Mouse (Mus musculus) WW6 (cell line): ENCODE data around the gene Itk.

Experiments used
- DNase-seq: peaks from one replicate; pipeline ENCODE4 v3.0.0-alpha.2; 2013; ENCODE audit warnings: low read depth, low spot score

The Itk gene

DNA sequence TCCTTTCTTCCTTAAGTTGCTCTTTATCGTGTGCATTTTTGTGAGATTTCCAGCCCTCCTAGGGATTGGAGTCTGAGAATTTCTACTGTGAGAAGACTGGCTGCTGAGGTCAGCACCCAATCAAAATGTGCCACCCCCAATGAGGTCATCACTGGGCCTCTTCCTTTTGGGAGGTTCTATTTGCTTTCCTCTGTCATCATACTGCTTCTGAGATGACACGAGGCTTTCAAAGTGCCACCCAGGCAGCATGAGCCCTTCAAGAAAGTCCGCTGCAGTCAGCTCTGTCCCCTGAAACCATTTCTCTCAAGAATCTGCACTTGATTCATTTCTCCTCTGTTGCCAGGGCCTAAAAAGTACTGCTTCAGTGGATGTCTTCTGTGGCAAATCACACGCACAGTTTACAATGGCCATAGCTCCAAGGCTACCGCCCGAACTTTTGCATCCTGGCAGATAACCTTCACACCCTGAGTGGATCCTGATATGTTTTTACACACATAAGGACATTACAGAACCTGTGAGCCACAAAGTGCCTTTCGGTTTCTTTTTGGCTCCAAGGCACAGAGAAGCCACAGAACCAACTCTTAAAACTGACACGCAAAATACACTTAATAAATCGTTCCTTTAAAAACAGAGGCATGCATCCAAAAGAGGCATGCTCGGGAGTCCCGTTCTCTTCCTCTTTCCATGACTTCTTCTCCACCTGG is 80.9 kb downstream of the Itk start:
- DNase-seq, result no peak

DNA sequence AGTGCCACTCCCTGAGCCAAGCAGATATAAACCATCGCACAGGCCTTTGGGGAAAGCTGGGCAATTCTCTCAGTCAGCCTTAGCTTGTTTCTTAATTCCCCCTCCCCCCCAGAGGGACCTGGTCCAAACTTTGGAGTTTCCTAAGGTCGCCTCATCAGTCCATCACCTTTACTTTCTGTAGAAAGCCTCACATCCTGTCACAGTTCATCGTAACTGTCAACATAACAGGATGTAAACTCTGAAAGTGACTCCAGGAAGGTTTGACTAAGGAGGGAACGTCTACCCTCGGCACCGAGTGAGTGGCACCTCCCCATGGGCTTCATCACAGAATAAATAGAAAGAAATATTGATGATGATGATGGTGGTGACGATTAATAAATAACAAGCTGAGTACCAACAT is 81.5 kb downstream of the Itk start:
- DNase-seq, result no peak

GRCm38 (mm10) chr11:46306776-46307175 is 82.5 kb downstream of the Itk start:
- no peak for DNase-seq

- DNase-seq, result no peak
Measured at GRCm38 (mm10) chr11:46305881-46306520, 83.3 kb downstream of the Itk start.

- DNase-seq, result no peak
Measured at GRCm38 (mm10) chr11:46304864-46305710, 84.2 kb downstream of the Itk start.

DNA sequence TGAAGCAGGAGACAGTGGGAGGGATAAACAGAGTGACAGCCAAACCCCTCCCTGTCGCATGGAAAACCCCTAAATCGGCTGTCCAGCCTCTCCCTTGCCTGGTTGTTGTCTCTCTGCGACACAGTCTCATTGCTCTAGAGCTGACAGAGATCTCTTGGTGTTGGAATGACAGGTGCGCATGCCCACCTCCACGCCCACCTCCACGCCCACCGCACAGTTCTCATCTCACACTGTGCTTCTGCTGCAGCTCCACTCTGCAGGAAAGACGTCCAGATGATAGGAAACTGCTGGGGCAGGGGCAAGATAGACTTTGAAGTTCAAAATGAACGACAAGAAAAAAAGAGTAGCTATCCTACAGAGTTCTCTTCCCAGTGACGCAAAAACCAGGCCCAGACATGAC is 85.2 kb downstream of the Itk start:
- DNase-seq, result no peak

GRCm38 (mm10) chr11:46302471-46302870 is 86.8 kb downstream of the Itk start:
- no peak for DNase-seq

GRCm38 (mm10) chr11:46301579-46302248 is 87.6 kb downstream of the Itk start:
- no peak for DNase-seq

DNA sequence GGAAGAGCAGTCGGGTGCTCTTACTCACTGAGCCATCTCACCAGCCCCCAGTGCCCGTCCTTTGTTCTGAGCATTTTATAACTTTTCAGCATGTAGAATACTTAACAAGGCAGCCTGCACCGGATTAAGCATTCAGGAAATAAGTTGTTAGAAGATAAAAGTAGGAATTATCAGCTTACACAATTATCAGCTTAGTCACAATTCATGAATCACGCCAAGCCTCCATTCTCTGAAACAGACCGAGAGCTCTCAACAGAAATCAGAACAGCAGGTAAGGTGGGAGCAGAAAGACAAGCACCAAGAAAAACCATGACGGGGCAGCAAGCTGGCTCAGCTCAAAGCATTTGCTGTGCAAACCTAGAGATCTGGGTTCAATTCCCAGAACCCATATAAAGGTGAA is 89.4 kb downstream of the Itk start:
- no peak for DNase-seq

GRCm38 (mm10) chr11:46298889-46299785 is 90.2 kb downstream of the Itk start:
- no peak for DNase-seq

DNA sequence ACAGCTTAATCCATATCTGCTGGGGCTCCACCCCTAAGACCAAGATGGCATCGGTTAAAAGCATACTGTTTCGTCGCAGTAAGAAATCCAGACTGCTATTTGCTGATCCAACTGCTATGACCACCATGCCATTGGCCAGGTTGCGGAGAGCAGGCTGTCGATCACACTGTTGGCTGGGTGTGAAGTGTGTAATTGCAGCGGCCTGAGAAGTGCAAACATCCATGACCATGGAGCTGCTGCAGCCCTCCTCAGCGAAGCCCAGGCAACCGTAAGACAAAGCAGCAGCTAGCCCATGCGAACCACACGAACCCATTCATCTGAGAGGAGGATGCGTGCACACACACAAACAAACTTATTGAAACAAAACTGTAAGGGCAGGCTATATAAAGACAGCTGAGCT is 94.9 kb downstream of the Itk start:
- DNase-seq, result no peak

GRCm38 (mm10) chr11:46293491-46293890 is 95.8 kb downstream of the Itk start:
- DNase-seq, result no peak

GRCm38 (mm10) chr11:46290988-46291405 is 98.3 kb downstream of the Itk start:
- DNase-seq, result no peak

DNA sequence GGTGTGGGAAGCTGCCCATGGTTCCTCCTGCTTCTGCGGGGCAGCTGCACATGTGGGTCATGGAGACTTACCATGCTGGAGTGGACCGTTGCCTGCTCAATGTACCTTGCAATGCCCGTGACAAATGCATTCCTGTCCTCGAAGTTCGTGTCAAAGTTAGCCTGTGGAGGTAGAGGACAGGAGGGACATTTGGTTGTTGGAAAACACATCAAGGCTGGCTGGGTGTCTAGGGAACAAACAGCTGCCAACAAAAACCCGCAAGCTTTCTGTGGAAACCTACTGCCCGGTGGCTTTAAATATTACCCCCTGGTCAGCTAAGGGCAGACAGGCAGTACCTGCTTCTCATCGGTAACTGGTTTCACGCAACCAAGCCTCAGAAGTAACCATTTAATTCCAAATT is 99.8 kb downstream of the Itk start:
- DNase-seq, result no peak

DNA sequence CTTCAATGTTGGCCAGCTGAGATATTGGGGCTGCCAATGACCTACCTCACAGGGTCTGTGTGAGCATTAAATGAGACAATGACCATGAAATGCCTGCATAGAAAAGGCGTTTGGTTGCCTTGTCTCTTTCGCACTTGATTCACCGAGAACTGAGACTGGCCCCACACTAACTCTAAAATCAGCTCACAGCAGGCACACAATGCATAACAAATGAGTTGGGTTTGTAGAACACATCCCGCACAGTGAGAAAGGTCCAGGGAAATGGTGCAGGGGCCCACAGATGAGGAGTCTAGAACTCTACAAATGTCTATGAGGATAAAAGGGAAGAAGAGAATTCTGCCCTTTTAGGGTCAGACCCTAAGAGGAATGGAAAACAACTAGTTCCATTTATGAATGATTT is 100.3 kb downstream of the Itk start:
- no peak for DNase-seq

DNA sequence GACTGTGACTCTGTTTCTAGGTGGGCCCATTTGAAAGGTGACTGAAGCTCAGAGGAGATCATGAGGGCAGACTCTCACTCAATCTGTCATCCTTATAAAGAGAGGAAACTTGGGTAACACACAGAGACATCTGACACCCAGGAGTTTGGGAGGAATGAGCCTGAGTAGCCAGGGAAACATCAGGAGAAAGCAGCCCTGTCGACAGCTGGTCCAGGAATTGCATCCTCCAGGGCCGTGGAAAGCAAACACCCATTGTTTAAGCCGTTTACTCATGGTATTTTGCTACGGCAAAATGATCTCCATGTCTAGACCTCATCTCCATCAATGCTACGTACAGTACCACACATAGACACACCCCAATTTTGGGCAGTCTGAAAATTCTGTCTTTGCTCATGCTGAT is 101.2 kb downstream of the Itk start:
- DNase-seq, result no peak

DNA sequence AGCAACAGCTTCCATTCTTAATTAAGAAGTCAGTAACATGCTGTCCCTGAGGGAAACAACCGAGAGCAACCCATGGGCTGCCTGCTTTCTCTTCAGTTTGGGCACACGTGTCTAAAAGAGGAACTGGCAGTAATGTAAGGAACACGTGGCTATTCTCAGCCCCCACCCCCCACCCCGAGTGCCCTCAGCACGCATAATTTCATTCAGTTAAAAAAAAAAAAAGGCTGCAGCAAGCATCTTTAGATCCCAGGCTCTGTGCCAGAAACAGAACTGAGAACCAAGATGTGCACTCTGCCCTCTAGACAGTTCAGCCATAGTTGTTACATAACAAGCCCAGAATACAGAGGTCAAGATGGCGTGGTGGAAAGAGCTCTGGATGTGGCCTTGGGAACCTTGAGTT is 102.5 kb downstream of the Itk start:
- no peak for DNase-seq

DNA sequence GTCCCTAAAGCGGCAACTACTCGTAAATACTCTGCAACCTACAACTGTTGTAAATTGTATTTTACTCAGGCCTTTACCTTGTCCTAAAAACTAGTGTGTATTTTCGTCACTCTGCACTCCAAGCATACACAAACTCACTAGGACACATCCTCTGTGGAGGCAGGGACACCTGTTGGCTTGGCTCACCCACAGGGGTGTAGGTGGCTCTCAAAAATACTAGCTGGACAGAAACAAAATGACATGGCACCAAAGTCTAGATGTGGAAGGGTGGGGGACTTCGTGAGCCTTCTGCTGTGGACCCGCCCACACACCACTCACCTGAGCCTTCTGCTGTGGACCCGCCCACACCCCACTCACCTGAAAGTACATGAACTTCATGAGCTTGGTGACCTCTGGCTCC is 105.5 kb downstream of the Itk start:
- no peak for DNase-seq

GRCm38 (mm10) chr11:46282612-46283011 is 106.7 kb downstream of the Itk start:
- no peak for DNase-seq

DNA sequence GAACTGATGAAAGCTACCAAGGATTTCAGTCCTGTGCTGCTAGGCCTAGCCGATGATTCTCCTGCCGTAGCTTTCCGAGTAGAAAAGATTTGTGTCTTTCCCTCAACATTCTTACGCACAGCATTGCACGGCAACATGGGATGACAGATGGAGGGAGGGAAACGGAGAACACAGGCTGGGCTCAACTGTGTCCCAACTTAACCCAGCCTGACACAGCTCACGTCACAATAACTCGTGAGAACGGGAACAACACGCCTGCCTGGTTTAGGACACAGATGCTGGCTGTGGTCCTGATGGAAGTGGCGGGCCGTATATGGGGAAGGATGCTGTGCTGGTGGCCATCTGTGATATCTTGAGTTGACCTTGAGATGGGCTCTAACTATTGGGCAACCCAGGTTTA is 110.6 kb downstream of the Itk start:
- no peak for DNase-seq

GRCm38 (mm10) chr11:46278140-46278539 is 111.2 kb downstream of the Itk start:
- no peak for DNase-seq
